ENCODE assay signal across 26 mouse cellular contexts in the genomic region with DNA sequence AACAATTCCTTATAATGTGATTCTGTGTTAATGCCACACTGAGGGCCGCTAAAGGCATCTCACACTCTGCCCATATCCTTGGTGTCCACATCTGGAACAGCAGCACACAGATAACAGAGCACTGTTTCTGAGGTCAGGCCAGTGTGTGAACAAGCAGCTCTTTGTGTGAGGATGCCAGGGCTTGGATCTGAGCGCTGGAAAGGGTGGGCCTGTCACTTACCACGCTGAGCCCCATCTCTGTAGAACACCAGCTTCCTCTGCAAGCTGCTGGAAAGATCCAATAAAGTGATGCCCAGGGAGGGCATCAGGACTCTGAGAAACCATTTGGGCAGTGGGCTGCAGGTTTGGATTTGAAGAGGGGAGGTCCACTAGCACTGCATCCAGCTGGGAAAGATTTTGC. TPM values are rescaled to one million over a fixed set of nuclear protein-coding genes. Genes with fewer than 3 reads are reported as not detected.
A peak's percentile ranks its signal among the peaks of the same experiment; 100 is the strongest.
DNase-seq lines count a peak whose midpoint lies in the region; TF ChIP-seq lines count a peak whose summit lies in the region.
"Had no signal": no experiment of that assay in that cellular context is flagged by ENCODE, and none has a peak within 500 bp of the region (broad histone marks: within the 10 kb centered on the region; RNA-seq: fewer than 3 reads in every experiment).

No protein-coding gene starts in this region.

- TF ChIP-seq CTCF in cortical plate, adult 2 months (IDR thresholded peaks at IDR 0.05; ENCODE audit: extremely low read depth, insufficient read depth, low read length) = no peak

- H3K4me3 ChIP-seq in cortical plate, adult 2 months (ENCODE audit: insufficient read depth, low read length) = no peak overlapping the region
- H3K4me3 ChIP-seq: embryonic facial prominence, embryonic 10.5 days; embryonic facial prominence, embryonic 15.5 days; forebrain, embryonic 12.5 days; heart, embryonic 12.5 days; hindbrain, embryonic 10.5 days; intestine, embryonic 15.5 days; left cerebral cortex, adult 2 months; limb, embryonic 13.5 days; liver, embryonic 12.5 days had no signal

- H3K27ac ChIP-seq in cortical plate, adult 2 months (ENCODE audit: insufficient read depth, low read length) = peak overlapping the region; percentile 64; the same call in 1 of the 2 replicates
- H3K27ac ChIP-seq: embryonic facial prominence, embryonic 10.5 days; embryonic facial prominence, embryonic 15.5 days; forebrain, embryonic 12.5 days; hindbrain, embryonic 10.5 days; intestine, embryonic 15.5 days; limb, embryonic 13.5 days; liver, embryonic 12.5 days had no signal

- TF ChIP-seq POLR2A in cortical plate, adult 2 months (IDR thresholded peaks at IDR 0.05; ENCODE audit: extremely low read depth, insufficient read depth, low read length) = no peak

- DNase-seq in cerebellum, adult 9-11 months = peak; percentile 12
- no peak for DNase-seq in cerebellum, postnatal 14 days
- DNase-seq in layer of hippocampus, adult 11-12 months (ENCODE audit: low spot score) = peak; percentile 60
- DNase-seq in layer of hippocampus, adult 9-10 months (ENCODE audit: low spot score) = no peak
- peak; percentile 93 for DNase-seq in brain, adult 2 months (ENCODE audit: low read depth, low spot score)
- no peak for DNase-seq in liver
- DNase-seq: adrenal gland, adult 2 months; adrenal gland, postnatal 36 days; B cell, adult 2 months; gastrocnemius, postnatal 25 days; heart, postnatal 10 days; kidney, adult 8-10 months; kidney, postnatal 10 days; liver, postnatal 0 days; lung, postnatal 36 days; thymus, postnatal 4 days had no signal

- 0 out of 2 replicates have a peak, but pooled peaks cover 1% of the 10 kb centered on the region for H3K4me1 ChIP-seq in cortical plate, adult 2 months (ENCODE audit: control insufficient read depth, insufficient read depth, low read length)
- H3K4me1 ChIP-seq: embryonic facial prominence, embryonic 10.5 days; embryonic facial prominence, embryonic 15.5 days; forebrain, embryonic 12.5 days; heart, embryonic 12.5 days; hindbrain, embryonic 10.5 days; intestine, embryonic 15.5 days; limb, embryonic 13.5 days; liver, embryonic 12.5 days had no signal

RNA-seq across cellular contexts. Expression of a gene that starts 44.8 kb away (rescaled TPM):
- 143 and 149 TPM in 2 replicates for polyA plus RNA-seq in cortical plate, adult 2 months (2012; rRNA removed)

Comparison
In these comparisons a context has a peak if more than half of its experiments do, and no peak if none do; other contexts are left out.
1. DNase-seq: peak in cerebellum, adult 9-11 months (single experiment), layer of hippocampus, adult 11-12 months (single experiment) and brain, adult 2 months (single experiment); none in cerebellum, postnatal 14 days (0 of 2), layer of hippocampus, adult 9-10 months (single experiment) and liver (single experiment).